Mouse (Mus musculus) limb, embryonic 10.5 days (tissue): ENCODE results near the gene Kbtbd12. TPM values are rescaled to one million over a fixed set of nuclear protein-coding genes. Genes with fewer than 3 reads are reported as not detected.

Experiments used
- DNase-seq: peaks from one replicate; pipeline ENCODE4 v3.0.0-alpha.2; 2017; ENCODE audit warnings: low spot score
- H3K27ac ChIP-seq: fragments of 300-500 bp; sonication (generic); 2 replicates; pipeline ENCODE4 v1.5.1; 2016; ENCODE audit warnings: mild to moderate bottlenecking
- H3K27me3 ChIP-seq: fragments of 300-500 bp; sonication (generic); 2 replicates; pipeline ENCODE4 v1.6.1; 2016; ENCODE audit warnings: low read depth, mild to moderate bottlenecking; ENCODE audit not compliant: poor library complexity, severe bottlenecking
- H3K36me3 ChIP-seq: fragments of 300-500 bp; sonication (generic); 2 replicates; pipeline ENCODE4 v1.6.1; 2016; ENCODE audit warnings: mild to moderate bottlenecking, moderate library complexity
- H3K4me1 ChIP-seq: fragments of 300-500 bp; sonication (generic); 2 replicates; pipeline ENCODE4 v1.6.1; 2016
- H3K4me3 ChIP-seq: fragments of 300-500 bp; sonication (generic); 2 replicates; pipeline ENCODE4 v1.5.1; 2016; ENCODE audit warnings: mild to moderate bottlenecking, moderate library complexity
- H3K9me3 ChIP-seq: fragments of 300-500 bp; sonication (generic); replicated peaks from 2 replicates; pipeline ENCODE4 v1.6.1; 2016; ENCODE audit warnings: mild to moderate bottlenecking
- WGBS: fragments of 180-500 bp; shearing (Covaris S2); methylation state at CpG from one replicate; pipeline ENCODE4 v1.1.7; 2016; 5-methylcytosine and 5-hydroxymethylcytosine counted together
- polyA plus RNA-seq: library from polyadenylated mRNA; unstranded; fragments of >200 nt; fragmentation: Nextera tagmentation; extraction: Ambion mirVana; gene quantifications from 2 replicates; pipeline ENCODE4 v1.2.1, GENCODE M21; 2016

The Kbtbd12 gene
- 0.21 TPM in 1 of 2 replicates, not detected in the other for polyA plus RNA-seq

GRCm38 (mm10) chr6:88637611-88638301 is at the start of gene Kbtbd12:
Kbtbd12 (minus strand) TSS chr6:88637950.
- no peaks in the 10 kb centered on the region for H3K9me3 ChIP-seq
- H3K27me3 ChIP-seq = 0 out of 2 replicates have a peak, but pooled peaks cover 8% of the 10 kb centered on the region
- H3K4me1 ChIP-seq = peaks cover 14% of the 10 kb centered on the region
- H3K27ac ChIP-seq = no peak within 1 kb of the TSS
- no peak for DNase-seq
- H3K36me3 ChIP-seq = no peaks in the 10 kb centered on the region
- H3K4me3 ChIP-seq = no peak within 1 kb of the TSS
- 96% methylated on average over 5 of the region's 5 CpGs for WGBS

DNA sequence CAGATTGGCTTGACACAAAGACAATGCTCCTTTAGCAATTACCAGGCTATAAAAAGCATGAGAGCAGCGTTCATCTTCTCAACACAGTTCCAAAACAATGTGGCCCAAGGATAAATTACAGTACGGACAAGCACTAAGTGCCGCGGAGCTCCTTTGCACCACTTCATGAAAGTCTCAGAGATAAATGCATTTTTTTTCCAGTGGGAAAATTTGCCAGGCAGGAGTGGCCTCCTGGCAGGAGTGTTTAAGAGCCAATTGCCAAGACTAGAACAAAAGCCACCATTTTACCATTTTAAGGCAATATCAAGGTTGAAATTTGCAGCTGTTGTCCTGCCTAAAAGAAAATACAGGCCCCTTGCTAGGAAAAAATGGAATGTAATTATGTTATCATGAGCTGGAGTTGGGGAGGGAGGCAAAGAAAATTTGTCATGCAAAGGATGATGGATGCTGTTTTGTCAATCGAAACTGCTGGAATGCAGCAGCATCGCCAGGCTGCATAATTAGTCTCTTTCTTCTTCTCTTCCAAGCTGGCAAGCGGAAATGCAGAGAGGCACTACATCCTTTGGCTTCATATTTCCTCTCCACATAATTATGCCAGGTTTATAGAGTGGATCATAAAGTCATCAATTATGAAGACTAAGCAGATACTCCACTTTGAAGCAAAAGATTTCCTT is 45.8 kb upstream of the Kbtbd12 start:
- WGBS = 72% methylated on average over 7 of the region's 7 CpGs
- Histone ChIP-seq H3K9me3 (no peaks in the 10 kb centered on the region), H3K4me3 (no peak overlapping the region), H3K36me3 (no peaks in the 10 kb centered on the region), H3K4me1 (peaks cover 5% of the 10 kb centered on the region; the same call in 1 of the 2 replicates), H3K27ac (no peak overlapping the region), H3K27me3 (no peaks in the 10 kb centered on the region)
- DNase-seq = no peak

DNA sequence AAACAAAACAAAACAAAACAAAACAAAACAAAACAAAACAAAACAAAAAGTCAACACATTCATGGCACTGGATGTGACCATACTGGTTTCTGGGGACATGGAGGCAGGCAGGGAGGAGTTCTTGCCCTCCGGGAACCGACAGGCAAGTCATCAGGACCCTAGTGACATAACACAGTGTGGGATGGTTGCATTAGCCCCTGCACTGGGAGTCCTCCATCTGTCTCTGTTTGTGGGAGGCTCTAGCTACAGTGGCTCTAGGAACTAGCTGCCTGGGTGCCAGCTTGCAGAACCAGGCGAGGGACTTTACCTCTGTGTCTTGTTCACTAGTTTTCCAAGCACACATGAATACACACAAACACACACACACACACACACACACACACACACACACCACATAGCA is 43.3 kb upstream of the Kbtbd12 start:
- 87% methylated on average over 3 of the region's 3 CpGs for WGBS
- DNase-seq = no peak

GRCm38 (mm10) chr6:88677738-88678137 is 40.0 kb upstream of the Kbtbd12 start:
- Histone ChIP-seq H3K27me3 (no peaks in the 10 kb centered on the region), H3K4me1 (0 out of 2 replicates have a peak, but pooled peaks cover 2% of the 10 kb centered on the region), H3K36me3 (no peaks in the 10 kb centered on the region), H3K27ac (no peak overlapping the region), H3K4me3 (no peak overlapping the region), H3K9me3 (no peaks in the 10 kb centered on the region)
- 82% methylated on average over 2 of the region's 2 CpGs for WGBS
- DNase-seq = no peak

More for the DNA sequence above, 43.3 kb upstream of the Kbtbd12 start:
- Histone ChIP-seq H3K27me3 (no peaks in the 10 kb centered on the region), H3K4me3 (no peak overlapping the region), H3K27ac (no peak overlapping the region), H3K9me3 (no peaks in the 10 kb centered on the region), H3K36me3 (no peaks in the 10 kb centered on the region), H3K4me1 (peaks cover 7% of the 10 kb centered on the region; the same call in 1 of the 2 replicates)

DNA sequence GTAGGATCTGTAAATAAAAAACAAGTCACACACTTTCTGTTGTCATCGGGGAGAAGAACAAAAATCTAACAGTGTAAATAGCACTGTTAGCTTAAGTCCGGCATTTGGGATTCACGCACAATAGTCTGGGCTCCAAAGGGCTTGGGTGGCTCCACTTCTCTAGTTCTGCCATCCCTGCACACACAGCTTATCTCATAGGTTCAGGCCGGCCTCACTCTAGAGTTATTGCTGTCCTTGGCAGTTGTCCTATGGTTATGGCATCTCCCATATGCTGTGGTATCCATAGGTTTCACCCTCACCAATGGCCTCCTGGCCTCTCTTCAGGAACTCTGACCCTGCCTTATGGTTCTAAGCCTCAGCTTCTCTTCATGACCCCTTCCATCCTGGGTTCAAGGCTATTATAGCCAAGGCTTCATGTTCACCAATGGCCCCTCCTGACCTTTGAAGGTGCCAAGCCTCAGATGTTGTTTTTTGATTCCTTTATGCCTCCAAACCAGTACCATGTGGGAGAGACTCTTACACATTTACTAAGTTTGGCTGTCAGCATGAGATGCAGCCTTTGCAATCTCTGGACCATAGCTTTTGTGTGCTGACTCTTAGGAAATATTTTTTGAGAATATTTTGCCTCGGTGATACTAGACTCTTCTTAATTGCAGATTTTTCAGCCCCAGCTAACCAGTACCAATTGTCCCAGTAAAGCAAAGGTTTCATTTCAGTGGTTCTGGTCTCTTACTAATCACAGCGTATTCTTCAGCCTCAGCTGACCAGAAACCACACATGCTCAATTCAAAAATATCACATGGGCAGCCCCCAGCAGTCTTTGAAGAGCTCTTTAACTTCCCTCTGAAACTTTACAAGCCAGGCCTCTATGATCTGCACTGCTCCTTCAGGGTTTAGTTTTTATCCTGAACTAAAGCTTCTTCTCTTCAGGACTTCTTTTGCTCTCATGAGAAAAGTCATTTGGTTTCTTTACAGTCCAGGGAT is 39.3 kb upstream of the Kbtbd12 start:
- DNase-seq = no peak
- Histone ChIP-seq H3K4me3 (no peak overlapping the region), H3K36me3 (no peaks in the 10 kb centered on the region), H3K9me3 (no peaks in the 10 kb centered on the region), H3K4me1 (0 out of 2 replicates have a peak, but pooled peaks cover 2% of the 10 kb centered on the region), H3K27me3 (no peaks in the 10 kb centered on the region), H3K27ac (no peak overlapping the region)
- 88% methylated on average over 6 of the region's 6 CpGs for whole genome bisulfite sequencing

GRCm38 (mm10) chr6:88675815-88676214 is 38.1 kb upstream of the Kbtbd12 start:
- no peaks in the 10 kb centered on the region for H3K27me3 ChIP-seq
- 87% methylated on average over 2 of the region's 2 CpGs for WGBS

GRCm38 (mm10) chr6:88662284-88662683 is 24.5 kb upstream of the Kbtbd12 start:
- Histone ChIP-seq H3K27me3 (no peaks in the 10 kb centered on the region), H3K36me3 (no peaks in the 10 kb centered on the region), H3K4me1 (no peaks in the 10 kb centered on the region), H3K4me3 (no peak overlapping the region), H3K27ac (no peak overlapping the region), H3K9me3 (no peaks in the 10 kb centered on the region)
- DNase-seq = no peak
- 93% methylated on average over 3 of the region's 3 CpGs for WGBS

More at GRCm38 (mm10) chr6:88675815-88676214, 38.1 kb upstream of the Kbtbd12 start:
- Histone ChIP-seq H3K4me3 (no peak overlapping the region), H3K9me3 (no peaks in the 10 kb centered on the region), H3K36me3 (no peaks in the 10 kb centered on the region), H3K4me1 (0 out of 2 replicates have a peak, but pooled peaks cover 2% of the 10 kb centered on the region), H3K27ac (no peak overlapping the region)
- no peak for DNase-seq

DNA sequence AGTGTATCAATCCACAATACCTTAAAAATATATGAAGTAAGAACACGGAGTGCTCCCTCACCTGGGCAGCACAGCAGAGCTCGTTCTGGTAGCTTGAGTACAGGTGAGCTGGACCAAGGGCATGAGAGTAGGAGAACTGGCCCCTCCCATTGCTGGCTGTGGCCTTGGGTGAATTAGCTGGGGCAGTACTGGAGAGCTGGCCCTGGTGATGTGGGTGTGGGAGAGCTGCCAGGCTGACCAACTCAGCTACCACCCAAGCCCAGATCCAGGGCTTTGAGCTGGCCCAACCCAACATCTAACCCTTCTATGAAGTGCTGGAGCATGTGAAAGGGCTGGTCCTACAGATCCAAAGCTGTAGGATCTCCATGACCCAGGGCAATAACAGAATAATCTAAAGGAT is 23.9 kb upstream of the Kbtbd12 start:
- Histone ChIP-seq H3K36me3 (no peaks in the 10 kb centered on the region), H3K27ac (no peak overlapping the region), H3K9me3 (no peaks in the 10 kb centered on the region), H3K4me1 (no peaks in the 10 kb centered on the region), H3K4me3 (no peak overlapping the region), H3K27me3 (no peaks in the 10 kb centered on the region)
- no peak for DNase-seq
- 86% methylated on average over 2 of the region's 2 CpGs for WGBS

DNA sequence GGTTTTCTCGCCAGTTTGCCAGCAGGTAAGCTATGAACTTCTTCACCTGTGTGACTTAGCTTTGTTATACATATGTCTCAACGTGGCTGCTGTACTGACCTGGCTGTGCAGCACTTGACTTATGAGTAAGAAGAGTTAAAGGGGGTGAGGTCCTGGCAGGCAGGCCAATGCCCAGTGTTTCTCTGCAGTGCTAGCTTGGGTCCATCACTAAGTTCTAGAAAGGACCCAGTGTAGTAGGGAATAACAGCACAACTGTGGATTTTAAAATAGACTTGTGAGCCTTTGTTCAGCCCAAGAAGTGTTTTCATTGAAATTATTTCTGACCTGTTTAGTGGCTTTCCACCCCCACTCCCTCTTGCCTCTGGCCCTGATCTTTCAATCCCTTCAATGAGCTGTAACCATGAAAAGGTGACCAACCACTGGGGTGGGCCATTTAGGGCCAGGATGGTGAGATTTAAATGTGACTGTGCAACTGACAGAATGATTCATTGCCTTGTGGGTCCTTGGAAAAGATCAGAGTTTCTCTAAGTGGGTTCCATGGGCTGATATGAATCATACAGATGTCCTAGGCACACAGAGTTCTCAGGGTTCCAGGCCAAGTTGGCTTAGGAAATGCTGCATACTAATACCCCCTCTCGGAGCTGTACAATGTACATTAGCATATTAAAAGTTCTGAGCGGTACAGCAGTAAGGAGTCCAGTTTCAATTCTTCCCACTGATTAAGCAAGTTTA is 10.0 kb upstream of the Kbtbd12 start:
- Histone ChIP-seq H3K9me3 (no peaks in the 10 kb centered on the region), H3K36me3 (no peaks in the 10 kb centered on the region), H3K4me3 (no peak overlapping the region), H3K27me3 (no peaks in the 10 kb centered on the region), H3K27ac (no peak overlapping the region), H3K4me1 (no peaks in the 10 kb centered on the region)
- 86% methylated on average over 4 of the region's 4 CpGs for WGBS
- DNase-seq = no peak

- Histone ChIP-seq H3K4me3 (no peak overlapping the region), H3K27ac (no peak overlapping the region), H3K36me3 (no peaks in the 10 kb centered on the region), H3K27me3 (no peaks in the 10 kb centered on the region), H3K9me3 (no peaks in the 10 kb centered on the region), H3K4me1 (peaks cover 4% of the 10 kb centered on the region)
- DNase-seq = no peak
- WGBS = 76% methylated on average over 4 of the region's 4 CpGs
These were observed 7.0 kb upstream of the Kbtbd12 start for GRCm38 (mm10) chr6:88644786-88645185.

DNA sequence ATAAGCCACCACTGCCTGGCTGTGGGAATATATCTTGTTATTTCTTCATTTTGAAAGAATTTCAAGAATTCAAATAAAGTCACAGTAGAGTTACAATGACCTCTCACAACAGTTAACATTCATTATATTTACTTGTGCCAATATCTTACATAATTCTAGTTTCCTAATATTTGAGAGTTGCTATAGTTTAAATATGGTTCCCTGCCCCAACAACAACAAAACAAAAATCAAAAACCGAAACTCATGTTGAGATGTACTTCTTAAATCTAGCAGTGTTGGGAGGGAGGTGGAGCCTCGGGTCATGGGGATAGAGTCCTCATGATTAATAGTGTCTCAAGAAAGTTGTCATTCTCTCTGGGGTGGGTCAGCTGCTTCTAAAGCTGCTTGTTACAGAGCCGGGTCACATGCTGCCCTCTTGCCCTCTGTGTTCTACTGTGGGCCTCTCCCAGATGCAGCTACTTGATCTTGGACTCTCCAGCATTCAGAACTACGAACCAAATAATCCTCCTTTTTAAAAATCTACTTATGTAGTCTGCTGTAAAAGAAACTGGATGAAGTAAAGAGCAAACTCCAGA is 3.7 kb upstream of the Kbtbd12 start:
- Histone ChIP-seq H3K4me3 (no peak overlapping the region), H3K27me3 (0 out of 2 replicates have a peak, but pooled peaks cover 8% of the 10 kb centered on the region), H3K27ac (no peak overlapping the region), H3K4me1 (peaks cover 11% of the 10 kb centered on the region), H3K9me3 (no peaks in the 10 kb centered on the region), H3K36me3 (no peaks in the 10 kb centered on the region)
- DNase-seq = no peak
- 71% methylated on average over 4 of the region's 4 CpGs for WGBS

DNA sequence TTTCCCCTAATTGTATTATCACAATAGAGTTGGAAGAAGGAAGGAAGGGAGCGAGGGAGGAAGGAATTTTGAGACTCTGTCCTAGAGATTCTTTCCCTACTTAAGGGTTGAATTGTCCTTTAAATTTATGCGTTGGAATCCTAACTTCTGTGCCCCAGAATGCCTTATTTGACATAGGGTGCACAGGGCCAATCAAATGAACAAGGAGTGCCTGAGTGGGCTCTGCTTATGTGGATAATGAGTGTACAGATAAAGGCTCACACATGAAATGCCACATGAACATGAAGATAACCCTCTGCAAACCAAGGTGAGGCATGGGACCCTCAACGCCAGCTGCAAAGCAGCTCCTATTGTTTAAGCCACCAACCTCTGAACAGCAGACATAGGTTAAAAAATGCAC is 2.6 kb upstream of the Kbtbd12 start:
- WGBS = 37% methylated on average over 3 of the region's 3 CpGs
- no peak for DNase-seq
- Histone ChIP-seq H3K27me3 (0 out of 2 replicates have a peak, but pooled peaks cover 8% of the 10 kb centered on the region), H3K4me3 (no peak overlapping the region), H3K27ac (no peak overlapping the region), H3K4me1 (peaks cover 11% of the 10 kb centered on the region), H3K9me3 (no peaks in the 10 kb centered on the region), H3K36me3 (no peaks in the 10 kb centered on the region)
